Mouse (Mus musculus): ENCODE measurements at regions not wholly inside any gene's neighbourhood (a gene's known extent, or its start where the extent isn't known, plus 50 kb on each side); places are given as distances from the start of the nearest gene placed in this dataset.

GRCm38 (mm10) chr1:23263798-23264197, 133.8 kb downstream of the Ogfrl1 start:
- ATAC-seq (ENCODE audit: low FRiP score): no peak
- Histone ChIP-seq H3K27ac (no peak overlapping the region), H3K36me3 (replicated peaks) (no peaks in the 10 kb centered on the region), H3K4me1 (peaks cover 12% of the 10 kb centered on the region), H3K9ac (no peak overlapping the region), H3K27me3 (no peaks in the 10 kb centered on the region), H3K9me3 (no peaks in the 10 kb centered on the region), H3K4me3 (replicated peaks) (no peak overlapping the region), H3K4me2 (no peak overlapping the region)
- WGBS: 57% methylated on average over 4 of the region's 4 CpGs

DNA sequence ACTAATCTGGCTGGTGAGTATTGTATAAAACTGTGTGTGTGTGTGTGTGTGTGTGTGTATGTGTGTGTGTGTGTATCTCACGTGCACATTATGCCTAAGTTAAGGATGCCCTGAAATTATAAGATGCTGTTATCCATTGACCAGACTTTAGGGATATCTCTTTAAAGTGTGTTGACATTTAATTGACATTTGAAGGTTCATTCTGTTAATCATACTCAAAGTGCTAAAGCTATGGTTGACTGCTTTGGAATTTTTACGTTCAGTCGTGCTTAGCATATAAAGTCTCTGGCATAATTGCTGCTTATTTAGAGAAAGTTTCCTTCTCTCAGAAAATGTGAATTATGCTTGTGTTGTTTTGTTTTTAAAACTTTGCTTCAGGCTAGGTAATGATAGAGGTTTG, 135.9 kb downstream of the Ogfrl1 start:
- no peak overlapping the region for H3K9ac ChIP-seq
- H3K27me3 ChIP-seq: no peaks in the 10 kb centered on the region
- H3K4me3 ChIP-seq (replicated peaks): no peak overlapping the region
- H3K27ac ChIP-seq: no peak overlapping the region
- ATAC-seq (ENCODE audit: low FRiP score): no peak
- H3K4me1 ChIP-seq: peaks cover 20% of the 10 kb centered on the region
- no peak overlapping the region for H3K4me2 ChIP-seq
- no peaks in the 10 kb centered on the region for H3K9me3 ChIP-seq
- WGBS: 76% methylated on average over 3 of the region's 3 CpGs
- H3K36me3 ChIP-seq (replicated peaks): no peaks in the 10 kb centered on the region

DNA sequence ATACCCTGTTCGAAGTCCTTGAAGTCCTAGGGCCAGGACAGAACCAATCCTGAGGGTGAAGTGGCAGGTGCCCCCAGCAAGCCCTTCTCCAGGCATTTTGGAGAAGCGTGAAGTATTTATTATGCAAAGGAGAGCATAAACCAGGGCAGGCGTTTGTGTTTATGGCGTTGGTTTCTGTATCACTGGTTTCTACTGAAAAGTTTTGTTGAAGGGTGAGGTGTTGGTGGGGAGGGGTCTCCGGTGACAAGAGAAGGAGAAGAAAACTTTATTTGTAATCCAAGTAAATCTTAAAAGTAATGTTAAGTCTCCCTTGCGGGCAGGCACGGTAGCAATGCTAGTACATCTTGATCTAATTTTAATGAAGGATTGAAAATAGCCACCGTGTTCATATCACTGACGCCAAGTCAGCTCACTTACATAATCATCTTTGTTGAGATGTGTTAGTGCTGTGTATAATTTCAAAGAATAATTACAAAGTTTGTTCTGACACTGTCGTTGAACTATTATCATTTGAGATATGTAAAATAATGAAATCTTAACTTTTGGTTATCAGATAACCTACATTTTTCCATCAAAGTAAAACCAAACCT, 140.2 kb downstream of the Ogfrl1 start:
- peak overlapping the region; percentile 60 for H3K4me2 ChIP-seq
- peak overlapping the region; percentile 82 for H3K9ac ChIP-seq
- H3K4me1 ChIP-seq: peaks cover 11% of the 10 kb centered on the region
- no peaks in the 10 kb centered on the region for H3K9me3 ChIP-seq
- 30% methylated on average over 10 of the region's 10 CpGs for WGBS
- H3K4me3 ChIP-seq (replicated peaks): peak overlapping the region; percentile 78
- no peaks in the 10 kb centered on the region for H3K36me3 ChIP-seq (replicated peaks)
- H3K27ac ChIP-seq: no peak overlapping the region
- no peaks in the 10 kb centered on the region for H3K27me3 ChIP-seq
- ATAC-seq (ENCODE audit: low FRiP score): no peak

GRCm38 (mm10) chr1:23256630-23257001, 141.0 kb downstream of the Ogfrl1 start:
- H3K9ac ChIP-seq: peak overlapping the region; percentile 82
- peak overlapping the region; percentile 95 for H3K27ac ChIP-seq
- H3K27me3 ChIP-seq: no peaks in the 10 kb centered on the region
- peak overlapping the region; percentile 78 for H3K4me3 ChIP-seq (replicated peaks)
- H3K36me3 ChIP-seq (replicated peaks): no peaks in the 10 kb centered on the region
- H3K4me2 ChIP-seq: peak overlapping the region; percentile 60
- WGBS: under 1% methylated on average over 45 of the region's 45 CpGs
- no peaks in the 10 kb centered on the region for H3K9me3 ChIP-seq
- H3K4me1 ChIP-seq: peaks cover 11% of the 10 kb centered on the region
- ATAC-seq (ENCODE audit: low FRiP score): no peak

GRCm38 (mm10) chr1:23255925-23256629, 141.5 kb downstream of the Ogfrl1 start:
- WGBS: under 1% methylated on average over 30 of the region's 80 CpGs
- Histone ChIP-seq H3K27ac (peak overlapping the region; percentile 95), H3K27me3 (no peaks in the 10 kb centered on the region), H3K4me1 (peaks cover 11% of the 10 kb centered on the region), H3K4me2 (peak overlapping the region; percentile 60), H3K4me3 (replicated peaks) (peak overlapping the region; percentile 78), H3K36me3 (replicated peaks) (no peaks in the 10 kb centered on the region), H3K9me3 (no peaks in the 10 kb centered on the region), H3K9ac (peak overlapping the region; percentile 82)
- ATAC-seq (ENCODE audit: low FRiP score): peak; percentile 99

DNA sequence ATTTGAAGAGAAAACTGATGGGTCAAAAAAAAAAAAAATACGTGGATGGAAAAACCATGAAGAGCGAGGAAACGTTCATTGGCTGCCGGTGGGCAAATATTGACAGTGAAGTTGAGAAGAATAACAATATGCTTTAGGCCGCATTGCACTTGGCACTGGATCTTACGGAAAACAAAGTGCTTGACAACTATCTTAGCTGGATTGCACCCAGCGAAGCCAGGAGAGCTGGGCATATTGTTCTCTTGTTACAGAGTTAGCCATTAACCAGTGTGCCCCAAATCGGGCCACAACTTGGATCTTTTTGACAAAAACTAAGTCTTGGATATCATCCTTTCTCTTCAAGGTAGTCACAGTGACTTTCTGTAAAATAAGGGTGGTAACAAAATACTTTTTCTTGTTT, 143.3 kb downstream of the Ogfrl1 start:
- no peaks in the 10 kb centered on the region for H3K27me3 ChIP-seq
- no peak overlapping the region for H3K4me3 ChIP-seq (replicated peaks)
- WGBS: 92% methylated on average over 8 of the region's 8 CpGs

DNA sequence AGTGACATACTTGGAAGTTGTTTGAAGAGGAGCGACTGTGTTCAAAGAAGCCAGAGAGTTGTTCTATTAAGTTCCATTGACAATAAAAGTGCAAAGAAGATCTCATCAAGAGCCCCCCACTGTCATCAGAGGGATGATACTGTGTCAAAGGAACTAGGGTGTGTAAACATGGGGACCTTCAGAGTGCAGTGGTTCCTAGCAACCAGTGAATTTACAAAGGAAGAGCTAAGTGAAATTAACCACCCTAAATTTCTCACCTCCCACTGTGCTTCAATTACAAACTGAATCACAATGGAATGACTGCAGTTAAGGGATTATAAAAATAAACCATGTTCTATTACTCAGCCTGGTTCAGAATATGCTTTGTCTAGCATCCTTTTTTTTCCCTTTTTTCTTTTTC, 129.5 kb upstream of the 4933415F23Rik start:
- WGBS: 48% methylated on average over 1 of the region's 1 CpGs
- ATAC-seq (ENCODE audit: low FRiP score): no peak
- no peak overlapping the region for H3K9ac ChIP-seq
- H3K4me3 ChIP-seq (replicated peaks): no peak overlapping the region
- no peaks in the 10 kb centered on the region for H3K27me3 ChIP-seq
- H3K4me1 ChIP-seq: no peaks in the 10 kb centered on the region
- H3K9me3 ChIP-seq: no peaks in the 10 kb centered on the region
- no peak overlapping the region for H3K27ac ChIP-seq
- no peaks in the 10 kb centered on the region for H3K36me3 ChIP-seq (replicated peaks)
- H3K4me2 ChIP-seq: no peak overlapping the region

More for the DNA sequence above, 143.3 kb downstream of the Ogfrl1 start:
- Histone ChIP-seq H3K4me2 (no peak overlapping the region), H3K27ac (no peak overlapping the region), H3K9ac (no peak overlapping the region), H3K9me3 (no peaks in the 10 kb centered on the region), H3K36me3 (replicated peaks) (no peaks in the 10 kb centered on the region), H3K4me1 (peaks cover 11% of the 10 kb centered on the region)
- no peak for ATAC-seq (ENCODE audit: low FRiP score)

- WGBS: 80% methylated on average over 6 of the region's 6 CpGs
- Histone ChIP-seq H3K27me3 (no peaks in the 10 kb centered on the region), H3K4me2 (no peak overlapping the region), H3K4me1 (no peaks in the 10 kb centered on the region), H3K36me3 (replicated peaks) (no peaks in the 10 kb centered on the region), H3K9me3 (no peaks in the 10 kb centered on the region), H3K27ac (no peak overlapping the region), H3K4me3 (replicated peaks) (no peak overlapping the region), H3K9ac (no peak overlapping the region)
- no peak for ATAC-seq (ENCODE audit: low FRiP score)
These were observed 126.4 kb upstream of the 4933415F23Rik start for GRCm38 (mm10) chr1:23228478-23228877.

DNA sequence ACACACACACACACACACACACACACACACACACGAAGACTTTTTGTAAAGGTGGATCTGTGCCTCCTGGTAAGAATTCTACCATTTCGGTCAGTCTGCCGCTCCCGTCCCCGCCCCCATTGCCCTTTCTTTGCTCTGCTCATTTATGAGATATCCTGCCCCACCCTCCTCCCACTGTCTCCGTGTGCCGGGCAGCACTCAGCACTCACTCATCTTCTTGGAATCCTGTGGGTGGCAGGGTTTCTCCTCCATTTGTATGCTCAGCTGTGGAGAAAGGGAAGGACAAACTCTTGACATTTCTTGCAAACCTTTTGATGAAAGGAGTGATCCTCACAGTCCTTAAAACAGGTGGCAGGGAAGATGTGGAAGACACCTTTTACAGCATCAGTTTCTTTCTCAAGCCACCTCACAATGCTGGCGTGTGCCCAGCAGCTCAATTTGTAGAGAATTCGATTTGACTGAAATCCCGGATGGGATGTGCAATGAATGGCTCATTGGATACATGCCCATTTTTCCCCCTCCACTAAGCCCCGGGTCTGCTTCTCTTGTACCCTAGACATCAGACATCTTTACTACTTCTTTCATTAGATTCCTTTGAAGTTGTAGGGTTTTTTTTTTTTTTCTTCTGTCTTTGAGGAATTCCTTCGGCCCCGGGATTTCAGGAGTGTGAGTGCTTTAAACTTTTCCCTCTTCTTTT, 112.6 kb upstream of the 4933415F23Rik start:
- Histone ChIP-seq H3K4me2 (0 out of 2 replicates have a peak overlapping the region, but pooled peaks have one; percentile 3), H3K36me3 (replicated peaks) (no peaks in the 10 kb centered on the region), H3K9me3 (no peaks in the 10 kb centered on the region), H3K27me3 (no peaks in the 10 kb centered on the region), H3K4me3 (replicated peaks) (no peak overlapping the region), H3K9ac (no peak overlapping the region), H3K27ac (no peak overlapping the region), H3K4me1 (no peaks in the 10 kb centered on the region)
- 71% methylated on average over 13 of the region's 13 CpGs for WGBS
- no peak for ATAC-seq (ENCODE audit: low FRiP score)

- Histone ChIP-seq H3K4me2 (no peak overlapping the region), H3K9ac (no peak overlapping the region), H3K36me3 (replicated peaks) (no peaks in the 10 kb centered on the region), H3K27ac (no peak overlapping the region), H3K9me3 (no peaks in the 10 kb centered on the region), H3K4me1 (no peaks in the 10 kb centered on the region), H3K27me3 (no peaks in the 10 kb centered on the region), H3K4me3 (replicated peaks) (no peak overlapping the region)
- WGBS: 81% methylated on average over 1 of the region's 1 CpGs
- no peak for ATAC-seq (ENCODE audit: low FRiP score)
These were observed 105.8 kb upstream of the 4933415F23Rik start for GRCm38 (mm10) chr1:23207843-23208242.

GRCm38 (mm10) chr1:23207024-23207423, 105.0 kb upstream of the 4933415F23Rik start:
- WGBS: 53% methylated on average over 4 of the region's 4 CpGs
- Histone ChIP-seq H3K9ac (no peak overlapping the region), H3K27ac (no peak overlapping the region), H3K9me3 (no peaks in the 10 kb centered on the region), H3K4me1 (no peaks in the 10 kb centered on the region), H3K36me3 (replicated peaks) (no peaks in the 10 kb centered on the region), H3K27me3 (no peaks in the 10 kb centered on the region), H3K4me3 (replicated peaks) (no peak overlapping the region), H3K4me2 (no peak overlapping the region)
- no peak for ATAC-seq (ENCODE audit: low FRiP score)

DNA sequence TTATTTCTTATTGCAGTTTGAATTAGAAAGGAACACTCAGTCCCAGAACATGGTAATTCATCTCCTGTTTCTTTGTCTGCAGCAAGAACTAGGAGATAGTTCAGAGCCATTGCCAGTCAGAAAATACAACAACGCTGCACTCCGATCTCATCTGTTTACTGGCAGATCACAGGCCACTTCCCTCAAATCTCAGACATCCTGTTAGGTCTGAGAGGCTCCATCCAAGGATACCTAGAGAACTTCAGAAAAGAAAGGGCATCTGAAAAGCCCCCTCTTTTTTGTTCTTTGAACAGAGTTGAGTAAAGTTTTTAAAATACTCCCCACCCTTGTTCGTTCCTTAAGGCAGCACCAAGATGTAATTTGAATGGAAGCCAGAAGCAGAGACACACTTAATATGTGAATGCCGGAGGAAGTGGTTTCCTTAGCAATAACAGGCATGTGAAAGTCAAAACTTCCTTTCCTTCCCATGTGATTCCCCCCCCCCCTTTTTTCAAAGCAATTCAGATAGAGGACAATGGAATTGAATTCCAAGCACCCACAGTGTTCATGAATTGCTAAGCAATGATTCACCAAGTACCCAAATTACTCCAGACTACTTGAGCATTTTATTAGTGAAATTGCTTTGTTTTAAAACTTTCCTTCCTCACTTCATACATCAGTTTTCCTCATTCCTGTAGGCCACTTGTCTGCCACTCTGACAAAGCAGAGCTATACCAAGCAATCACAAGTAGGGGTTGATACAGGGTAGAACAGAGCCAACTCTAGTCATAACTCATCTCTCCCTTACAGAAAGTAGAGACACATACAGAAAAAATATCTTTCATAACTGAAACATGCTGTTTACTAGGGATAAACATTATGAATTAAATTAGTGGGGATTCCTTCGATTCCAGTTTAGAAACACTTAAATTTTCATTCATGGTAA, 100.7 kb upstream of the 4933415F23Rik start:
- Histone ChIP-seq H3K27ac (no peak overlapping the region), H3K9ac (no peak overlapping the region), H3K4me3 (replicated peaks) (no peak overlapping the region), H3K9me3 (no peaks in the 10 kb centered on the region), H3K4me1 (no peaks in the 10 kb centered on the region), H3K36me3 (replicated peaks) (no peaks in the 10 kb centered on the region), H3K4me2 (no peak overlapping the region), H3K27me3 (no peaks in the 10 kb centered on the region)
- WGBS: 58% methylated on average over 5 of the region's 5 CpGs
- ATAC-seq (ENCODE audit: low FRiP score): no peak
